Comparison of ENCODE assay signal across 9 mouse cellular contexts in genomic region chr13:53142268-53142667, GRCm38 (mm10).
DNase-seq lines count a peak whose midpoint lies in the region; ATAC-seq lines count a peak whose summit lies in the region.
"Had no signal": no experiment of that assay in that cellular context is flagged by ENCODE, and none has a peak within 500 bp of the region (broad histone marks: within the 10 kb centered on the region; RNA-seq: fewer than 3 reads in every experiment).

No protein-coding gene starts in this region.

- H3K9ac ChIP-seq in kidney, embryonic 16.5 days (replicated peaks; ENCODE audit: low read length) = no peak overlapping the region
- H3K9ac ChIP-seq: liver, embryonic 14.5 days; midbrain, embryonic 12.5 days had no signal

- H3K4me1 ChIP-seq in kidney, embryonic 16.5 days (ENCODE audit: insufficient read depth, low read length) = peaks cover 7% of the 10 kb centered on the region; the same call in 1 of the 2 replicates

- no peaks in the 10 kb centered on the region for H3K27me3 ChIP-seq in kidney, embryonic 16.5 days (ENCODE audit: insufficient read depth, low read length)
- H3K27me3 ChIP-seq: midbrain, embryonic 12.5 days had no signal

- no peak for ATAC-seq in kidney, embryonic 16.5 days (ENCODE audit: low FRiP score, low TSS enrichment)

- WGBS in kidney, embryonic 16.5 days = 73% methylated on average over 10 of the region's 10 CpGs

- DNase-seq in kidney, adult 11 months = peak; percentile 48
- DNase-seq in right cerebral cortex, postnatal 10 days (ENCODE audit: low spot score in 2 of 2) = peak; percentile 47 to 69
- no peak for DNase-seq in right cerebral cortex, postnatal 36 days (ENCODE audit: low spot score in 2 of 2)
- peak; percentile 36 to 52 for DNase-seq in cerebellum, postnatal 36 days
- DNase-seq in embryo, embryonic 10 days (ENCODE audit: low spot score) = no peak
- DNase-seq in thymus, postnatal 36 days = no peak

- H3K4me2 ChIP-seq in kidney, embryonic 16.5 days (replicated peaks; ENCODE audit: low read depth, low read length) = no peak overlapping the region
- H3K4me2 ChIP-seq: midbrain, embryonic 12.5 days had no signal

- no peak overlapping the region for H3K4me3 ChIP-seq in kidney, embryonic 16.5 days (ENCODE audit: low read length)
- H3K4me3 ChIP-seq: midbrain, embryonic 12.5 days had no signal

- no peaks in the 10 kb centered on the region for H3K36me3 ChIP-seq in kidney, embryonic 16.5 days (ENCODE audit: insufficient read depth, low read length)
- H3K36me3 ChIP-seq: midbrain, embryonic 12.5 days had no signal

- H3K9me3 ChIP-seq in kidney, embryonic 16.5 days (ENCODE audit: low read length) = peaks cover 5% of the 10 kb centered on the region; the same call in 1 of the 2 replicates

- H3K27ac ChIP-seq in kidney, embryonic 16.5 days (ENCODE audit: low read length) = no peak overlapping the region
- H3K27ac ChIP-seq: liver, embryonic 14.5 days; midbrain, embryonic 12.5 days had no signal

Comparison
In these comparisons a context has a peak if more than half of its experiments do, and no peak if none do; other contexts are left out.
1. DNase-seq: peak in kidney, adult 11 months (single experiment), right cerebral cortex, postnatal 10 days (2 of 2) and cerebellum, postnatal 36 days (2 of 2); none in right cerebral cortex, postnatal 36 days (0 of 2), embryo, embryonic 10 days (single experiment) and thymus, postnatal 36 days (0 of 2).